Mouse (Mus musculus) Patski (cell line): ENCODE measurements around the gene Pdss2. TPM values are rescaled to one million over a fixed set of nuclear protein-coding genes. Genes with fewer than 3 reads are reported as not detected.

Source experiments
- ATAC-seq: fragments of 100-300 bp; one replicate; pipeline ENCODE4 v1.8.0; 2021
- CTCF ChIA-PET: fragments of 350-600 bp; sonication (Branson Sonifier 250); formaldehyde crosslinking; loops from one replicate; lab custom pipeline; 2022; ENCODE audit warnings: inconsistent platforms; lab: Charles Lee
- POLR2A ChIA-PET: fragments of 350-600 bp; sonication (Branson Sonifier 250); formaldehyde crosslinking; loops from one replicate; lab custom pipeline; 2022; ENCODE audit warnings: antibody characterized with exemption, inconsistent platforms; lab: Charles Lee
- DNase-seq: peaks from one replicate; pipeline ENCODE4 v3.0.0-alpha.2; 2011; ENCODE audit warnings: low read depth, low spot score
- H3K27me3 ChIP-seq: fragments of 371-371 bp; one replicate; pipeline ENCODE4 v1.5.1; 2021
- CTCF ChIP-seq: fragments of 100-300 bp; IDR thresholded peaks from one replicate; pipeline ENCODE4 v1.5.1; 2021
- in situ Hi-C: fragments of 300-500 bp; cut with MboI; formaldehyde crosslinking; loops from 3 replicates; pipeline ENCODE4 v1.11.1; 2018; ENCODE audit warnings: low pct_unique_long_range_greater_than_20kb, mixed read lengths
- polyA plus RNA-seq: library from polyadenylated mRNA; unstranded; gene quantifications from one replicate; pipeline ENCODE4 v1.2.3, GENCODE M21; 2021

The Pdss2 gene
- polyA plus RNA-seq, 1 experiment from 2014 or later = 14.1 TPM

GRCm38 (mm10) chr10:43329813-43330212, 108.5 kb downstream of the Pdss2 start:
- TF ChIP-seq CTCF = no peak
- no peaks in the 10 kb centered on the region for H3K27me3 ChIP-seq
- ChIA-PET CTCF (interaction anchor here (1.3 kb wide), 1 partner anchor 14 kb away, joined by 3 read pairs; no protein-coding TSS in a partner anchor), POLR2A (no interaction called here)
- in situ Hi-C loops = loop anchor here (5.0 kb wide), 1 partner anchor 43 kb away; no protein-coding TSS in a partner anchor
- DNase-seq (no peak), ATAC-seq (no peak)

GRCm38 (mm10) chr10:43330691-43331090, 109.4 kb downstream of the Pdss2 start:
- DNase-seq (no peak), ATAC-seq (no peak)
- in situ Hi-C loops = no loop called here
- TF ChIP-seq CTCF = no peak
- POLR2A ChIA-PET = no interaction called here
- no peaks in the 10 kb centered on the region for H3K27me3 ChIP-seq
- CTCF ChIA-PET = interaction anchor here (1.5 kb wide), 1 partner anchor 9 kb away, joined by 3 read pairs; no protein-coding TSS in a partner anchor

DNA sequence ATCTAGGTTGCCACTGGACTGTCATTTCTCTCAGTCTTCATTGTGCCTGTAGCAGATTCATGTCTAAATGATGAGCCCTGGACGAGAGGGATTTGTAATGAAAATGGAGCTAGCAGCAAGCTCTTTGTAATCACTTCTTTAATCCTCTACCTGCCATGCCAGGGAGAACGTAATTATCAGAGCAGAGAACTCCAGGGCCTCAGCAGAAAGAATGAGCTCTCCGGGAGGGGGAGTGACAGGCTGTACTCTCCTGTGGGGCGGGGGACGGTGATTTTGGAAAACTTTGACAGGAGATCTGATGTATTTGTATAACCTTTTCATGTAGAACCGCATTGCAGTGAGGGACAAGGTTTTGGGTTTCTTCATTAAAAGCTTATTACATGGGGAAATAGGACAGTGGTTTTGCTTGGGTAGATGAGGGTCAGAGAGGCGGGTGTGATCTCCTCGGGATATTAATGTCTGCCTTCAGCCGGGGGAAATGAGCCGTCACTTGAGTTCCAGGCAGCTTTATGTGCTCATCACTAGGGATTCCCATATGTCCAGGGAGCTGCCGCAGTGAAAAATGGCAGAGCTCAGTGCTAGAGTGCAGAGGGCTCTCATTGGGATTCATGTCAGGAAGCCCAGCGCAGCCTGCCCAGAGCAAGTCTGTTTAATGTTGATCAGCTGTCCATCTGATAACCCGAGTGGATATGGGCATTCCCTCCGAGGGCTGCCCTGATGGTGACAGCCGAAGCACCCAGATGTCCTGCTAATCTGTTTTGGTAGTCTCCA, 110.8 kb downstream of the Pdss2 start:
- ChIA-PET POLR2A (no interaction called here), CTCF (interaction anchor here (1.5 kb wide), 1 partner anchor 8 kb away, joined by 3 read pairs; no protein-coding TSS in a partner anchor)
- in situ Hi-C loops = no loop called here
- no peak for TF ChIP-seq CTCF
- H3K27me3 ChIP-seq = no peaks in the 10 kb centered on the region
- ATAC-seq (no peak), DNase-seq (no peak)

- no peak for TF ChIP-seq CTCF
- ATAC-seq (no peak), DNase-seq (no peak)
- ChIA-PET POLR2A (no interaction called here), CTCF (no interaction called here)
- in situ Hi-C loops = no loop called here
- no peaks in the 10 kb centered on the region for H3K27me3 ChIP-seq
Observed at GRCm38 (mm10) chr10:43335874-43336273, 114.6 kb downstream of the Pdss2 start.

DNA sequence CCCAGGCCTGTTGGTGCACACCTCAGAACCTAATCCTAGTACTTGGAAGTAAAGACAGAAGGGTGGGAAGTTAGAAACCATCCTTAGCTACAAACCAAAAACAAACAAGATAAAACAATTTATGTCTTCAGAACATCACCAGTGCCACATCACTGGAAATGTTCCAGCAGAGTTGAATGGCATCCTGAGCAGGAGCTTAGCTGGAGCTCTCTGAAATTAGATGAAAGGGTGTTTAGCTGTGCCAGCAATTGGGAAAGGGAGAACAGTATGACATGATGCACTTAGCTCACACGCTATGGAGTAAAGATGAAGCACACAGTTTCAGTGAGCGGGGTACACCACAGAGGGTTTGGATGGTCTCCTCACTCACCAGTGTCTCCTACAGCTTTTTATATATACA, 115.8 kb downstream of the Pdss2 start:
- ChIA-PET CTCF (no interaction called here), POLR2A (no interaction called here)
- no peak for ATAC-seq
- DNase-seq = no peak
- in situ Hi-C loops = no loop called here
- H3K27me3 ChIP-seq = no peaks in the 10 kb centered on the region
- TF ChIP-seq CTCF = no peak

DNA sequence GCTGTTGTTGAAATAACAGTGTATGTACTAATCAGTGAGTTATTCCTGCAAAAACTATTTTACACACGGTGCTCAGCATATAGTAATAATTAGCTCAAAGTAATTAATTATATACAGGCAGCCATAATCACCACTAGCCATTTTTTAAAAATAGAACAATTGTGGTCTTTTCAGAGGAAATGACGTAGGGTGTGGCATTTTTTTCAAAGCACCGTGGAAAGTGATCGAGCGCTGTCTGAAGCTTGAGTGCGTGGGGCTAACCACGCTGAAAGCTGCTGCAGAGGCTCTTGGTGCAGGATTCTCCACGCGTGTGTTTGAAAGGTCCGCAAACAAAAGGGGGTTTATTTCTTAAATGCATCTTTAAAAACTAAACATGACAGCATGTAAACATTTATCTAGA, 118.5 kb downstream of the Pdss2 start:
- POLR2A ChIA-PET = interaction anchor here (0.5 kb wide), 1 partner anchor 146 kb away, joined by 4 read pairs; no protein-coding TSS in a partner anchor
- no peak for TF ChIP-seq CTCF
- DNase-seq (no peak), ATAC-seq (no peak)
- H3K27me3 ChIP-seq = no peaks in the 10 kb centered on the region
- in situ Hi-C loops = no loop called here
- CTCF ChIA-PET = interaction anchor here (0.8 to 1.1 kb wide), 3 partner anchors 9 to 29 kb away, joined by 3 read pairs; no protein-coding TSS in a partner anchor

GRCm38 (mm10) chr10:43349718-43350117, 128.4 kb downstream of the Pdss2 start:
- in situ Hi-C loops = no loop called here
- CTCF ChIA-PET = no interaction called here
- no peaks in the 10 kb centered on the region for H3K27me3 ChIP-seq
- DNase-seq (no peak), ATAC-seq (no peak)
- POLR2A ChIA-PET = no interaction called here
- TF ChIP-seq CTCF = no peak

- POLR2A ChIA-PET = no interaction called here
- DNase-seq (no peak), ATAC-seq (no peak)
- in situ Hi-C loops = no loop called here
- no peak for TF ChIP-seq CTCF
- no peaks in the 10 kb centered on the region for H3K27me3 ChIP-seq
- CTCF ChIA-PET = no interaction called here
Observed at GRCm38 (mm10) chr10:43357884-43358283, 136.6 kb downstream of the Pdss2 start.

- ATAC-seq (no peak), DNase-seq (no peak)
- H3K27me3 ChIP-seq = no peaks in the 10 kb centered on the region
- TF ChIP-seq CTCF = no peak
- CTCF ChIA-PET = interaction anchor here (1.0 to 1.8 kb wide), 2 partner anchors 16 to 23 kb away, joined by 3 to 4 read pairs; no protein-coding TSS in a partner anchor
- in situ Hi-C loops = no loop called here
- POLR2A ChIA-PET = no interaction called here
Observed at GRCm38 (mm10) chr10:43362947-43363346, 141.7 kb downstream of the Pdss2 start.

DNA sequence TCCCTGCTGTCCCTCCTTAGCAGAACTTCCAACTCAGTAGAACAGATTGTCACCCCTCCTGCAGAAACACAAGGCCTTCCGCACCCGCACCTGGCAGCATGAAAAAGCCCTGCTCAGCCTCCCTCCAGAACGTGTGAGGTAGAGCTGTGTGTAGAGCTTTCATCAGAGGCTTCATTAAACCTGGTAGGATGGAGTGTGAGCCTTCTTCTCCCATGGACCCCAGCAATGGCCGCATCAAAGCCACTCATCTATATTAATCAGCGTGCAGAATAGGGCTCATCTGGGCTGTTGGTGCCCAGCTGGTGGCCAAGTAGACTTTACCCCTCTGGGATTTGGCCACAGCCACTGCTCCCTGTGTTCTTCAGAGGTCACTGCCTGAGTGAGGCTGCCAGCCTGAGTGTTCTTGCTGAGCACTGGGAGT, 142.2 kb downstream of the Pdss2 start:
- in situ Hi-C loops = no loop called here
- no peaks in the 10 kb centered on the region for H3K27me3 ChIP-seq
- no peak for TF ChIP-seq CTCF
- POLR2A ChIA-PET = no interaction called here
- ATAC-seq (no peak), DNase-seq (no peak)
- CTCF ChIA-PET = interaction anchor here (1.0 to 1.8 kb wide), 2 partner anchors 16 to 24 kb away, joined by 3 to 4 read pairs; no protein-coding TSS in a partner anchor

DNA sequence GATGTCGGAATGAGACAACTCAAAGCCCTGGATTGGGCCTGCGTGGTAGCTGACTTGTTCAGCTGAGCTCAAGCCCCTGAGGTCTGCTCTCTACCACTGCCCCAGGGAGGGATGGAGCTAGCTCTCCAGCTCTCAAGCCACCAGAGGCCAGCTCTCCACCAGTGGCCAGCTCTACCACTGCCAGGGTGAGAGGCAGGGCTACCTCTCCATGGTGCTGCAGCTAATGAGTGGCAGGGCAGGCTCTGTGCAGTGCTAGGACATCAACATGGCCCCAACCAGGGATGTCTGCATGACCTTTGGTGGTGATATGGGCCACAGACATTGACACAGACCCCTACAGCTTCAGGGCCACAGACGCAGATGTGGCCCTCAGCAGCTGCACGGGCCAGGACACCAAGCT, 144.6 kb downstream of the Pdss2 start:
- CTCF ChIA-PET = interaction anchor here (1.3 kb wide), 1 partner anchor 17 kb away, joined by 4 read pairs; no protein-coding TSS in a partner anchor
- POLR2A ChIA-PET = no interaction called here
- no peak for TF ChIP-seq CTCF
- ATAC-seq (no peak), DNase-seq (no peak)
- in situ Hi-C loops = no loop called here
- no peaks in the 10 kb centered on the region for H3K27me3 ChIP-seq
